Mouse (Mus musculus) CD4-positive naive resting alpha-beta T cell, adult 57 days (primary cell): ENCODE measurements around the gene Acvrl1. TPM values are rescaled to one million over a fixed set of nuclear protein-coding genes. Genes with fewer than 3 reads are reported as not detected.

ENCODE experiments used
- total RNA-seq: library from RNA; stranded (reverse); gene quantifications from one replicate; pipeline ENCODE4 v1.2.4, GENCODE M21; 2023

The Acvrl1 gene
- 30.5 TPM for total RNA-seq

DNA sequence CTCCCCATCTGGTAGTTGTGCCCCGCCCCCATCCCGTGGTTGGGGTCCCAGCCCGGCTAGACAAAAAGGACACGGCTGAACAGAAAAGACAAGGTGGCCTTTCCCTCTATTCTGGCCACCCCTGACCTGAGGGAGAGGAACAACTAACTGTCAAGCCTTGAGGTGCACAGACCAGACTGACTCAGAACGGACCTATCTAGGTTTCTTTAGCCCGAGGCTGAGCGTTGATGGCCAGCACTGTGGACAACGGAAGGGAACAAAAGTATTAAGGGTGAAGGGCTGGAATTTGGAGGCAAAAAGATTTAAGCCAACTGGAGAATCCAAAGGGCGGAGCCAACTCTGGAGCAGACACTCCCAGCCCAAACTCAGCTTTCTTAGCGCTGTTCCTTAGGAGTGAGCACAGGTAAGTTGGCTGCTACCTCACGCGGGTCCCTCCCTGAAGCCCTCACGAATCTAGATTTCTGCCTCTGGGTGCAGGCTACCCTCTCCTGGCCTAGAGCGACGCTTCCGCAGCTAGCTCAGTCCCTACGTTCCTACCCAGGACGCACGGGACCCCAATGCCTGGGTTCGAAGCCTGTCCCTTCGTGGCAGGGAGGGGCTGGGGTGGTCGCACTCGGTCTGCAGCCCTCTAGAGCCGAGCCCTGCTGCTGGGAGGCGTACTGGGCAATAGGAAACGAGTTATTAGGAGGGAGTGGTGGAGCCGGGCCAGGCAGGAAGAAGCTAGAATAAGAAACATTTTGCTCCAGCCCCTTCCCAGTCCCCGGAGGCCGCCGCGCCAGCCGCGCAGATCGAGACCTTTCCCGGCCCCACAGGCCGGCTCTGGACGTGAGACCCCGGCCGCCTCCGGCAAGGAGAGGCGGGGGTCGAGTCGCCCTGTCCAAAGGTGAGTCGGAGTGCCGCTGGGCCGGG is at the start of gene Acvrl1:
Gene Acvrl1 (plus strand): TSS at position 342 of the 909 bp plus-strand sequence.

DNA sequence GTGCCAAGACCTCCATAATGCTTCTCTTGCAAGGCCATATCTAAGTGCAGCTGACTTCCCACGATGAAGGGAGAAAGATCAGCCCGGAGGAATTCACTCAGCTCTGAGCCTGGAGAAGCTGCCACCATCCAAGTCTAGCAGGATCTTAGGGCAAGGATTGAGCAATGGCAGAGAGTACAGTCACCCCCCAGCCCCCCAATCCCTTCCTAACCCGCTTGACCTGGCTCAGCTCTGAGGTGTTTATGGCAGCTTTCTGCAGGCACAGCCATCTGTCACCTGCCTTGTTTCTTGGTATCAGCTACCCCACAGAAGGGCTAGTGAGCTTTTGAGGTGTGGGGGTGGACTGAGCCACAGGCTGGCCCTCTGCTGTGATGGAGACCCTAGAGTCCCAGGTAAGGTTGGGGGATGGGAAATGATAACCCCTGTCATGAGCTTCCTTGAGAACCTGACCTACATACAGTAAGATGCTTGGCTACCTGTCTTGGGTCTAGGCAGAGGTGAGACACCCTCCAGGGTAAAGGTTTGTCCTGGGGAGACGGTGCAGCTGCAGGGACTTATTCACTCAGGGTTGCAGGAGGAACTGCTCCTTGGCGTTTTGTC is 12.7 kb upstream of the Acvrl1 start, which contains the start of gene Ankrd33:
Gene Ankrd33 (plus strand): TSS at position 245 of the 600 bp plus-strand sequence.

DNA sequence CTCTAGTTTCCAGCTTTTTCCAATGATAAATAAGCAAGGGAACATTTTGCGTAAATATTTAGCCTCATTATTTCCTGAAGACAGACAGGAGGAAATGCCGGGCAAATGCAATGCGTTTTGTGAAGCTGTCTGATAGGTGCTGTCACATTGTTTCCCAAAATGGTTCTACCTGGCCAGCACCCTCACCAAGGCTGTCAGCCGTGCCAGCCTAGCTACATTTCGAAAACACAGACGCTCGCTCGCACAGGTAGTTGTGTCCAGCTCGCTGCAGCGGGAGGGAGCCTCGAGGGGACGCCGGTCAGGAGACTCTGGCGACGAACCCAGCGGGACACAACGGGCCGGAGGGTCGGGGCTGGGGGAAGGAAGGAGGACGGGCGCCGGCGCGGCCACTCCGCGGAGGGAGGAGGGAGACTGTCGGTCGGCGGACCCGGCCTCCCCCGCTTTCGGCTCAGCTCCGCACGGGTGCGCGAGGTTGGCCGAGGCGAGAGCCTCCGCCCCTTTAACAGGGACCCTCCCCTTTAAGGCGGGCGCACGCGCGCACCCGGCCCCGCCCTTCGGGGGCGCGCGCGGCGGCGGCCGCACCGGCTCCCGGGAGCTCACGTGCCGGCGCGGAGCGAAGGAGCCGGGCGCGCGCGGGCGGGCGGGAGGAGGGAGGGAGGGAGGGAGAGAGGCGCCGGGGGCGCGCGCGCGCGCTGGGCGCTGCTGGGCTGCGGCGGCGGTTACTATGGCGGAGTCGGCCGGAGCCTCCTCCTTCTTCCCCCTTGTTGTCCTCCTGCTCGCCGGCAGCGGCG is 45.3 kb downstream of the Acvrl1 start, which contains the start of gene Acvr1b:
Gene Acvr1b (plus strand): TSS at position 647 of the 791 bp plus-strand sequence.

Other genes starting within 250 kb of the Acvrl1 start
- gene Gm47841, start 81.1 kb upstream of the Acvrl1 start, total RNA-seq = not detected
- not detected for gene Fignl2, start 50.0 kb upstream of the Acvrl1 start, total RNA-seq
- not detected for gene Ankrd33, start 12.8 kb upstream of the Acvrl1 start, total RNA-seq
- gene Acvr1b, start 45.5 kb downstream of the Acvrl1 start, total RNA-seq = 40.1 TPM
- 7.3 TPM for gene Grasp, start 95.7 kb downstream of the Acvrl1 start, total RNA-seq
- gene Nr4a1, start 125.7 kb downstream of the Acvrl1 start, total RNA-seq = 312 TPM
- 70.4 TPM for gene Atg101, start 155.8 kb downstream of the Acvrl1 start, total RNA-seq
- gene 6030408B16Rik, start 164.7 kb downstream of the Acvrl1 start, total RNA-seq = 0.71 TPM
- gene Krt80, start 241.6 kb downstream of the Acvrl1 start, total RNA-seq = 0.30 TPM